Mouse (Mus musculus) hindbrain, postnatal 0 days (tissue): ENCODE measurements around the gene Adgra1. TPM values are rescaled to one million over a fixed set of nuclear protein-coding genes. Genes with fewer than 3 reads are reported as not detected.

Experiments used
- ATAC-seq: fragments of 200-750 bp; cut with Nextera tagmentation; 2 replicates; pipeline ENCODE4 v1.8.0; 2017; ENCODE audit warnings: mild to moderate bottlenecking, moderate TSS enrichment, moderate library complexity
- DNase-seq: peaks from one replicate; pipeline ENCODE4 v3.0.0-alpha.2; 2015; ENCODE audit warnings: low spot score
- H3K27ac ChIP-seq: fragments of 300-500 bp; sonication (generic); 2 replicates; pipeline ENCODE4 v1.5.1; 2014; ENCODE audit warnings: mild to moderate bottlenecking
- H3K27me3 ChIP-seq: fragments of 300-500 bp; sonication (generic); 2 replicates; pipeline ENCODE4 v1.6.1; 2014; ENCODE audit warnings: low read length, mixed read lengths; ENCODE audit not compliant: insufficient read depth
- H3K36me3 ChIP-seq: fragments of 300-500 bp; sonication (generic); 2 replicates; pipeline ENCODE4 v1.6.1; 2014; ENCODE audit warnings: low read length, mixed read lengths; ENCODE audit not compliant: insufficient read depth
- H3K4me1 ChIP-seq: fragments of 300-500 bp; sonication (generic); 2 replicates; pipeline ENCODE4 v1.6.1; 2014; ENCODE audit warnings: antibody characterized with exemption, low read length, mixed read lengths; ENCODE audit not compliant: insufficient read depth
- H3K4me2 ChIP-seq: fragments of 300-500 bp; sonication (generic); 2 replicates; pipeline ENCODE4 v1.6.1; 2014; ENCODE audit warnings: low read depth, mild to moderate bottlenecking, low read length, moderate library complexity, mixed read lengths
- H3K4me3 ChIP-seq: fragments of 300-500 bp; sonication (generic); 2 replicates; pipeline ENCODE4 v1.5.1; 2014; ENCODE audit warnings: low read length
- H3K9ac ChIP-seq: fragments of 300-500 bp; sonication (generic); replicated peaks from 2 replicates; pipeline ENCODE4 v1.6.1; 2014; ENCODE audit warnings: mild to moderate bottlenecking, low read length, moderate library complexity, mixed read lengths
- H3K9me3 ChIP-seq: fragments of 300-500 bp; sonication (generic); 2 replicates; pipeline ENCODE4 v1.6.1; 2016; ENCODE audit warnings: low read length, mixed read lengths
- CTCF ChIP-seq: IDR thresholded peaks from 2 replicates; pipeline ENCODE4 v1.5.1; 2016; ENCODE audit warnings: antibody characterized with exemption, control low read depth, low read depth
- WGBS: fragments of 180-500 bp; shearing (Covaris S2); extraction: QIAGEN DNeasy Blood & Tissue Kit; methylation state at CpG from one replicate; pipeline ENCODE4 v1.1.7; 2014; 5-methylcytosine and 5-hydroxymethylcytosine counted together
- polyA plus RNA-seq: library from polyadenylated mRNA; unstranded; fragments of >200 nt; fragmentation: Nextera tagmentation; extraction: Ambion mirVana; gene quantifications from 2 replicates; pipeline ENCODE4 v1.2.1, GENCODE M21; 2015
- total RNA-seq: library from RNA; depleted of rRNA; stranded (reverse); fragments of >200 nt; gene quantifications from 2 replicates; pipeline ENCODE4 v1.2.3, GENCODE M21; 2014

Adgra1 gene
- total and polyA plus RNA-seq, 2 experiments from 2014 or later: 28.5 to 53.3 TPM

- Histone ChIP-seq H3K27ac (no peak overlapping the region), H3K27me3 (no peaks in the 10 kb centered on the region), H3K9ac (no peak overlapping the region), H3K4me1 (no peaks in the 10 kb centered on the region), H3K4me3 (no peak overlapping the region), H3K9me3 (no peaks in the 10 kb centered on the region), H3K4me2 (no peak overlapping the region), H3K36me3 (no peaks in the 10 kb centered on the region)
- 71% methylated on average over 9 of the region's 9 CpGs for WGBS
- ATAC-seq (no peak), DNase-seq (no peak)
- TF ChIP-seq CTCF: no peak
These were observed 36.5 kb upstream of the Adgra1 start for GRCm38 (mm10) chr7:139797186-139798109.

- WGBS: 13% methylated on average over 8 of the region's 8 CpGs
- Histone ChIP-seq H3K27ac (no peak overlapping the region), H3K4me2 (no peak overlapping the region), H3K4me3 (no peak overlapping the region), H3K4me1 (peaks cover 8% of the 10 kb centered on the region), H3K9me3 (no peaks in the 10 kb centered on the region), H3K36me3 (no peaks in the 10 kb centered on the region), H3K27me3 (no peaks in the 10 kb centered on the region), H3K9ac (no peak overlapping the region)
- no peak for TF ChIP-seq CTCF
- ATAC-seq (peak; percentile 59; the same call in 1 of the 2 replicates), DNase-seq (peak; percentile 44)
These were observed 27.8 kb upstream of the Adgra1 start for GRCm38 (mm10) chr7:139806175-139806601.

- Histone ChIP-seq H3K4me3 (no peak overlapping the region), H3K9ac (no peak overlapping the region), H3K4me1 (peaks cover 8% of the 10 kb centered on the region), H3K27ac (no peak overlapping the region), H3K4me2 (no peak overlapping the region), H3K27me3 (no peaks in the 10 kb centered on the region), H3K9me3 (no peaks in the 10 kb centered on the region), H3K36me3 (no peaks in the 10 kb centered on the region)
- ATAC-seq (no peak), DNase-seq (peak; percentile 43)
- TF ChIP-seq CTCF: no peak
- WGBS: 57% methylated on average over 6 of the region's 6 CpGs
These were observed 23.9 kb upstream of the Adgra1 start for GRCm38 (mm10) chr7:139810036-139810435.

GRCm38 (mm10) chr7:139811706-139812105, 22.3 kb upstream of the Adgra1 start:
- no peak overlapping the region for H3K4me2 ChIP-seq
- H3K27me3 ChIP-seq: no peaks in the 10 kb centered on the region
- DNase-seq: no peak
- no peak overlapping the region for H3K9ac ChIP-seq
- WGBS: 73% methylated on average over 7 of the region's 7 CpGs
- peaks cover 1% of the 10 kb centered on the region; the same call in 1 of the 2 replicates for H3K4me1 ChIP-seq
- ATAC-seq: no peak
- no peaks in the 10 kb centered on the region for H3K9me3 ChIP-seq
- no peak overlapping the region for H3K4me3 ChIP-seq
- no peak for TF ChIP-seq CTCF
- no peak overlapping the region for H3K27ac ChIP-seq
- H3K36me3 ChIP-seq: no peaks in the 10 kb centered on the region

- DNase-seq (no peak), ATAC-seq (no peak)
- no peak overlapping the region for H3K4me3 ChIP-seq
- no peaks in the 10 kb centered on the region for H3K27me3 ChIP-seq
- H3K4me1 ChIP-seq: no peaks in the 10 kb centered on the region
- no peak overlapping the region for H3K9ac ChIP-seq
- 88% methylated on average over 6 of the region's 6 CpGs for WGBS
- no peak overlapping the region for H3K4me2 ChIP-seq
- H3K9me3 ChIP-seq: no peaks in the 10 kb centered on the region
- no peak overlapping the region for H3K27ac ChIP-seq
- no peaks in the 10 kb centered on the region for H3K36me3 ChIP-seq
- no peak for TF ChIP-seq CTCF
These were observed 20.3 kb upstream of the Adgra1 start for GRCm38 (mm10) chr7:139813577-139814207.

- no peaks in the 10 kb centered on the region for H3K27me3 ChIP-seq
- no peak for TF ChIP-seq CTCF
- no peak overlapping the region for H3K9ac ChIP-seq
- no peaks in the 10 kb centered on the region for H3K9me3 ChIP-seq
- no peak overlapping the region for H3K4me2 ChIP-seq
- no peak overlapping the region for H3K4me3 ChIP-seq
- 71% methylated on average over 12 of the region's 12 CpGs for WGBS
- ATAC-seq (no peak), DNase-seq (no peak)
- no peaks in the 10 kb centered on the region for H3K36me3 ChIP-seq
- no peak overlapping the region for H3K27ac ChIP-seq
- no peaks in the 10 kb centered on the region for H3K4me1 ChIP-seq
These were observed 11.5 kb upstream of the Adgra1 start for GRCm38 (mm10) chr7:139822301-139823010.
